Mouse (Mus musculus) brain, adult 2 months (tissue): ENCODE measurements around the gene Pln.

Source experiments
- DNase-seq: peaks from one replicate; pipeline ENCODE4 v3.0.0; 2011; ENCODE audit warnings: low read depth, low spot score

Gene Pln

DNA sequence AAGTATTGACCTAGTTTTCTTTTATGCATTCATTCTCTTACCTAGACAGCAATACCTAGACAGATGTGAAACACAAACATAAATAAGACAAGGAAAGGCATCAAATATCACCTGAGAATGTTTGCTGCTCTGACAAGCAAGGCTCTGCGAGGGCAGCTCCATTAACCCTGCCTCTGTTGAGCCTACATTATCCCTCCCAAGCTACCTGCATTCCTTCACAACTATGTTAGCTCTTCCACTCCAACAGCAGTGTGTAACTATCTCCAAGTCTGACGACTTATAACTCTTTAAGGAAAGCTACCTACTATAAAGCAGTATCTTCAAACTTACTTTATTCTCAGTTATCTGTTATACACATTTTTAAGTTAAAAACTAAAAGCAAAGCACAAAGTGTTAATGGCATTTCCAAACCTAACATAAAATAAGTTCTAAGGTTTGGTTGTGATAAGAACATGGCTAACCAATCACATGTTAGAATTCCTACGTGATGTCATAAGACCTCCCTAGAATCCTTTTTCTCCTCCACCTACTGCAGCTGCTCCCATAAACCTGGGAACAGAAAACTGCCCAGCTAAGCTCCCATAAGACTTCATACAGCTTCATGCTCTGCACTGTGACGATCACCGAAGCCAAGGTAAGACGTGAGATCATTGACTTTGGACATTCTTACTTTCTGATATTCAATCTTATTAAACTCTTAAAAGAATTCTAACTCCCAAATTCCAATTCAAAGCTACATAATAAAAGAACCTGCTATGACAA is at the start of gene Pln:
Gene Pln, plus strand, starts transcription at position 506 of the 762 bp plus-strand sequence.
- DNase-seq, result no peak

DNA sequence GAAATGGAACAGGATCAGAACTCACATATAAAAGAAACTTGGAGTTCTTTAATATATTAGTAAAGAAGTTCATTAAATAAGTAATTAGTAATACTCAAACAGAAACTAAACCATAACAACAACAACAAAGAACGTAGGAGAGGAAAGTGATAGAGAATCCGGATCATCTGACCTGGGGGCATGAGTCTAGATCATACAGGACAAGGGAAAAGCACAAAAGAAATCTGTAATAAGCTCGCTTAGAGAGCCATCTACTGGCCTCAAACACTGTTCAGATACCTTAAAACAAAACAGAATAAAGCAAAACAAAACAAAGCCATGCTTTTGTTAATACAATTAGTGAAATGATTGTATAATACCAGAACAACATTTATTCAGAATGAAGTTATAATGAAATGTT is 31.6 kb upstream of the Pln start:
- DNase-seq, result peak; percentile 57

- DNase-seq, result no peak
Observed at GRCm38 (mm10) chr10:53306674-53307073, 30.8 kb upstream of the Pln start.

DNA sequence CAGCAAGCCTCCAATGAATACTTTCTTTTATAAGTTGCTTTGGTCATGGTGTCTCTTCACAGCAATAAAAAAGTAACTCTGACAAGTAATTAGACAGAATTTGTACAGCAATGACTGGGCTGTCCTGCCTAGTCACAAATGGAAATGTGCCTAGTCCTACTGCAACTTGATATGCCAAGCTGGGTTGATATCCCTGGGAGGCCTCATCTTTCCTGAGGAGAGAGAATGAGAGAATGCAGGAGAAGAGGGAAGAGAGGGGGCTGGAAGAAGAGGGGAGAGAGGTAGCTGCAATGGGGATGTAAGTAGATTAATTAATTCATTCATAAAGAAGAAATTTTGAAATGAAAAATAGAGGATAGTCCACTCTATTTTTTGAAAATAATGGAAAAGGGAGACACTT is 14.1 kb upstream of the Pln start:
- no peak for DNase-seq

DNA sequence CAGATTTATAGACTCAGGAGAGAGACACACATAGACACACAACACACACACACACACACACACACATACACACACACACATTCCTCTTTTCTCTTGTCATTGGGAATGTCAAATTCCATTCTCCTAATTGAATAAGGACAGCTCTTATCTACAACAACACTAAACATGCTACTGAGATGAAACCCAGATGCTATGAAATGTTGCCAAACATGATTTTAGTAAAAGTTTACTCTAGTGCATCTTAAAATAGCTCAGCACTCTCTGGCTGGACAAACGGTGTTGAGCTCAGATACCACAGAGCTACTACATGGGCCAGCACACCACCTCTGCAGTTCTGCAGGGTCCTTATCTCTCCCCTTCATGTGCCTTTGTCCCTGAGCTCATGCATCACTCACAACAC is 12.8 kb upstream of the Pln start:
- no peak for DNase-seq

GRCm38 (mm10) chr10:53326367-53326766 is 11.1 kb upstream of the Pln start:
- no peak for DNase-seq

- no peak for DNase-seq
Observed at GRCm38 (mm10) chr10:53329257-53329656, 8.2 kb upstream of the Pln start.

DNA sequence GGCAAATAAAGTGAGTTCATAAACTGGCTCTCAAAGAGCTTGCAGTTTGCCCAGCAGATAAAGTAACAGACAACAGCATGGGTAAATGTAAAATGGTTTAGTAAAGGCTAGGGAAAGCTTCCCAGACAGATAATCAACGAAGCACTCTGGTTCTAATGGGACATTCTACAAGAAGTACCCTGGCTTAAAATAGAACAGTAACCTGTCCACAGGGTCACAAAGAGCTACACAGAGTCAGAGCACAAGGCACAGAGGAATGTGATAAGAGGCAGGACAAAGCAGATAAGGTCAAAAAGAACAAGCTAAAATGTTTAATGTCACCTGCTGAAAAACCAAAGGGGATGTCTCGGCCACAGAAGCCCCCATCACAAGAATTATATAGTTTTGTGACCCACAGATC is 4.7 kb upstream of the Pln start:
- no peak for DNase-seq

- DNase-seq, result no peak
Observed at GRCm38 (mm10) chr10:53335266-53335665, 2.2 kb upstream of the Pln start.

DNA sequence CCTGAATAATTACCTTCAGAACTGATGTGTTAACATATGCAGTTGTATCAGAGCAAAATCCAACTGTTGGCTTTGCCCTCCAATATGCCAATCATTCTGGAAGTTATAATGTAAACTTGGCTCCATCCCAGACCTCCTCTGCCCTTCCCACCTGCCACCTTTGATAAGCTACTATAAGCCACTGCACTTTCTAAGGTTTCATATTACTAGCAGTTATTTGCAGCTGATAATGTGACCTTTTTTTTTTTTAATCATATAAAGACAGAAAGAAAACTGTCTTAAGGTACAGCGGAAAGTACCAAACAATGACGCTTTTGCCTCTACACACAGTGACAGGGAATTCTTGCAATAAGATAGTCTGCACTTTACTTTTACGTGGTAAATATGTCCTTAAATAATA is 1.5 kb upstream of the Pln start:
- DNase-seq, result no peak

DNA sequence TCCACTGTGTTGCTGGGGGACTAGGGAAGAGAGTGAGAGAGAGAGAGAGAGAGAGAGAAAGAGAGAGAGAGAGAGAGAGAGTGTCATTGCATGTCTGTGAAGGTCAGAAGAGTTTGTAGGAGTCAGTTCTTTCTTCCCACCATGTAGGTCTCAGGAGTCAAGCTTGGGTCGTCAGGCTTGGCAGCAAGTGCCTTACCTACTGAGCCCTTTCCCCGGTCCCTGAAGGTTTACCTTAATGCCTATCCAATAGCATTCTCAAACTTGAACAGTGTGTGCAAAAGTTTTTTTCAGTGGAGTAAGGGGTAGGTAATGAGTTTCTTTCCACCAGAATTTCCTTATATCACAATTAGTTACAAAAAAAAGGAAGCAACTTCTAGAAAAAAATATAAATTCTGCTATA is 1.6 kb downstream of the Pln start:
- no peak for DNase-seq

- peak; percentile 72 for DNase-seq
Observed at GRCm38 (mm10) chr10:53341288-53341965, 4.0 kb downstream of the Pln start.

- no peak for DNase-seq
Observed at GRCm38 (mm10) chr10:53342166-53342728, 4.8 kb downstream of the Pln start.

DNA sequence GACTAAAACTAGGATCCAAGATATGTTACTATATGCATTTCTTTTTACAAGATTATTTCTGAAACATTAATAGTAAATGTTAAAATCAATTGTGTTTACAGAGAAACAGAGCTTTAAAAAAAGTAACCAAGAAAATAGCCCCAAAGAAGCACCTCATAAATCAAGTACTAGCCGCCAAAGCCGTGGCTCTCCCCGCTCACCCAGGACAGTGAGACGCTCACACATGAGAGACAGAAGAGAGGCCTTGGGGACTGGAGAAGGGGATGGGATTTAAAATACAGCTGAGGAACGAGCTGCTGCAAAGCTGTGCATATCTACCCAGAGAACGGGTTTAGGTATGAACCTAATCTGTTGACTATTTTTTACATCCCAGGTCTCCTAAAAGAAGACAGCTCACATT is 5.9 kb downstream of the Pln start:
- DNase-seq, result no peak

- no peak for DNase-seq
Observed at GRCm38 (mm10) chr10:53343865-53344264, 6.4 kb downstream of the Pln start.

- no peak for DNase-seq
Observed at GRCm38 (mm10) chr10:53345508-53345907, 8.0 kb downstream of the Pln start.

GRCm38 (mm10) chr10:53346506-53346905 is 9.0 kb downstream of the Pln start:
- DNase-seq, result peak; percentile 78

DNA sequence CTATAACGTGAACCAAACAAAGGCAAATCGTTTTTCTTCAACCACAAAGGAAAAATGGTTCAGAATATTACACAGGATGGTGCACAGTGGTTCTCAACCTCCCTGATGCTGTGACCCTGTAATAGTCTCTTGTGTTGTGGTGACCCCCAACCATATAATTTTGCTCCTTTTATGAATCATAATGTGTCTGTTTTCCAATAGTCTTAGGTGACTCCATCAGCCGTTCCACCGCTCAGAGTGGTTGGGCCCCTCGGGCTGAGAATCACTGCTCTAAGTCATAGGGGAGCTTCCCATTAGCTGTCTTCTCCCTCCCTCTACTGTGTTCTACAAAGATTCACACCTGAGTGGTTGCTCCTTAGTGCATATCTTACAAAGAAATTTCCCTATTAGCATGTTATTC is 9.4 kb downstream of the Pln start:
- DNase-seq, result no peak

- DNase-seq, result peak; percentile 90
Observed at GRCm38 (mm10) chr10:53347787-53348755, 10.6 kb downstream of the Pln start.

- no peak for DNase-seq
Observed at GRCm38 (mm10) chr10:53349254-53349653, 11.8 kb downstream of the Pln start.

GRCm38 (mm10) chr10:53353665-53354064 is 16.2 kb downstream of the Pln start:
- DNase-seq, result peak; percentile 48

DNA sequence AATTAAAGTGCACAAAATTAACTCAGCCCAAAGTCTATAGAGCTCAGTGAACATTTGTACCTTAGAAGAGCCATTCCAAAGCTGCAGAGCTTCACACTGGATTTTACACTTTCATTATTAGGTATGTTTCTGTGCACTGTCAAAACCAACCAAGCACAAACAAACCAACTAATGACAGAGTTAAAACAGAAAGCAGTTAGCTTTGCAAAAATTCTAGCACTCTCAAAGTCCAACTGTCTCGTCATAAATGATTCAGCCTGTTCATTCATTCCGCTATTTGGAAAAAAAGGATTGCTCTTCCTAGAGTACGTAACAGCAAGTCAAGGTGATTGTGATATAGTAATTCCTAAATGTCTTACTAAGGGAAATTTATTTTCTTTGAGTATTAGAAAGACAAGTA is 21.5 kb downstream of the Pln start:
- no peak for DNase-seq
